Mouse (Mus musculus) heart, embryonic 10.5 days (tissue): ENCODE results near the gene Nr1h3. TPM values are rescaled to one million over a fixed set of nuclear protein-coding genes. Genes with fewer than 3 reads are reported as not detected.
"Not testable (repeated sequence)": the region's sequence is repeated elsewhere in the genome, so short reads cannot be mapped to it uniquely, and the experiment has no call there.

Source experiments
- DNase-seq: peaks from one replicate; pipeline ENCODE4 v3.0.0-alpha.2; 2017; ENCODE audit warnings: low spot score
- H3K27ac ChIP-seq: fragments of 300-500 bp; sonication (generic); 2 replicates; pipeline ENCODE4 v1.5.1; 2016; ENCODE audit warnings: mild to moderate bottlenecking
- H3K27me3 ChIP-seq: fragments of 300-500 bp; sonication (generic); 2 replicates; pipeline ENCODE4 v1.6.1; 2016; ENCODE audit warnings: mild to moderate bottlenecking; ENCODE audit not compliant: poor library complexity, insufficient read depth, severe bottlenecking
- H3K36me3 ChIP-seq: fragments of 300-500 bp; sonication (generic); 2 replicates; pipeline ENCODE4 v1.6.1; 2016; ENCODE audit warnings: mild to moderate bottlenecking, moderate library complexity
- H3K4me1 ChIP-seq: fragments of 300-500 bp; sonication (generic); 2 replicates; pipeline ENCODE4 v1.6.1; 2016; ENCODE audit warnings: mild to moderate bottlenecking
- H3K4me3 ChIP-seq: fragments of 300-500 bp; sonication (generic); 2 replicates; pipeline ENCODE4 v1.5.1; 2016; ENCODE audit warnings: mild to moderate bottlenecking, moderate library complexity
- H3K9me3 ChIP-seq: fragments of 300-500 bp; sonication (generic); 2 replicates; pipeline ENCODE4 v1.6.1; 2016; ENCODE audit warnings: mild to moderate bottlenecking, moderate library complexity
- WGBS: fragments of 180-500 bp; shearing (Covaris S2); methylation state at CpG from one replicate; pipeline ENCODE4 v1.1.7; 2016; 5-methylcytosine and 5-hydroxymethylcytosine counted together
- polyA plus RNA-seq: library from polyadenylated mRNA; unstranded; fragments of >200 nt; fragmentation: Nextera tagmentation; extraction: Ambion mirVana; gene quantifications from 2 replicates; pipeline ENCODE4 v1.2.1, GENCODE M21; 2016

The Nr1h3 gene
- polyA plus RNA-seq: 1.9 and 4.5 TPM in 2 replicates

GRCm38 (mm10) chr2:91202222-91202971 lies at the start of gene Nr1h3, which contains the start of gene Acp2:
Nr1h3 (minus strand) TSS chr2:91202834.
Acp2 (plus strand) TSS chr2:91202885.
- Histone ChIP-seq H3K27me3 (no peaks in the 10 kb centered on the region), H3K4me1 (peaks cover 16% of the 10 kb centered on the region), H3K4me3 (peak within 1 kb of the TSS; percentile 87), H3K9me3 (no peaks in the 10 kb centered on the region), H3K36me3 (peaks cover 28% of the 10 kb centered on the region), H3K27ac (peak within 1 kb of the TSS; percentile 96)
- WGBS: 4% methylated on average over 28 of the region's 28 CpGs
- peak; percentile 98 for DNase-seq

- Histone ChIP-seq H3K36me3 (no peaks in the 10 kb centered on the region), H3K4me3 (no peak overlapping the region), H3K27ac (no peak overlapping the region; the same call in 1 of the 2 replicates), H3K4me1 (peaks cover 32% of the 10 kb centered on the region), H3K27me3 (peaks cover 34% of the 10 kb centered on the region), H3K9me3 (no peaks in the 10 kb centered on the region)
- DNase-seq: peak; percentile 45
- 61% methylated on average over 4 of the region's 4 CpGs for WGBS
Measured at GRCm38 (mm10) chr2:91252001-91252400, 49.4 kb upstream of the Nr1h3 start.

- WGBS: 77% methylated on average over 4 of the region's 4 CpGs
- Histone ChIP-seq H3K27ac (no peak overlapping the region), H3K4me1 (peaks cover 16% of the 10 kb centered on the region; the same call in 1 of the 2 replicates), H3K36me3 (no peaks in the 10 kb centered on the region), H3K4me3 (no peak overlapping the region), H3K9me3 (no peaks in the 10 kb centered on the region), H3K27me3 (peaks cover 6% of the 10 kb centered on the region; the same call in 1 of the 2 replicates)
- DNase-seq: peak; percentile 28
Measured at GRCm38 (mm10) chr2:91248366-91248765, 45.7 kb upstream of the Nr1h3 start.

- H3K36me3 ChIP-seq: no peaks in the 10 kb centered on the region
- H3K9me3 ChIP-seq: no peaks in the 10 kb centered on the region
- H3K27me3 ChIP-seq: no peaks in the 10 kb centered on the region
- 67% methylated on average over 5 of the region's 5 CpGs for WGBS
- H3K4me1 ChIP-seq: peaks cover 4% of the 10 kb centered on the region; the same call in 1 of the 2 replicates
- no peak for DNase-seq
- H3K27ac ChIP-seq: peak overlapping the region; percentile 52
- H3K4me3 ChIP-seq: no peak overlapping the region
Measured at GRCm38 (mm10) chr2:91244557-91245228, 42.1 kb upstream of the Nr1h3 start.

GRCm38 (mm10) chr2:91243416-91243815 lies 40.8 kb upstream of the Nr1h3 start:
- DNase-seq: peak; percentile 50
- Histone ChIP-seq H3K4me1 (peaks cover 4% of the 10 kb centered on the region; the same call in 1 of the 2 replicates), H3K4me3 (no peak overlapping the region), H3K36me3 (no peaks in the 10 kb centered on the region), H3K9me3 (no peaks in the 10 kb centered on the region), H3K27me3 (no peaks in the 10 kb centered on the region), H3K27ac (peak overlapping the region; percentile 5; the same call in 1 of the 2 replicates)
- WGBS: 59% methylated on average over 3 of the region's 3 CpGs

- peak; percentile 27 for DNase-seq
- Histone ChIP-seq H3K36me3 (no peaks in the 10 kb centered on the region), H3K4me1 (peaks cover 4% of the 10 kb centered on the region; the same call in 1 of the 2 replicates), H3K9me3 (no peaks in the 10 kb centered on the region), H3K27me3 (no peaks in the 10 kb centered on the region), H3K27ac (no peak overlapping the region), H3K4me3 (no peak overlapping the region)
- 78% methylated on average over 5 of the region's 5 CpGs for WGBS
Measured at GRCm38 (mm10) chr2:91242547-91242946, 39.9 kb upstream of the Nr1h3 start.

GRCm38 (mm10) chr2:91237511-91238080 lies 35.0 kb upstream of the Nr1h3 start:
- Histone ChIP-seq H3K27ac (peak overlapping the region; percentile 93; the same call in 1 of the 2 replicates), H3K4me1 (peaks cover 11% of the 10 kb centered on the region), H3K4me3 (peak overlapping the region; percentile 73)
- WGBS: 21% methylated on average over 4 of the region's 4 CpGs
- not testable (repeated sequence) for H3K27me3 ChIP-seq, H3K36me3 ChIP-seq, DNase-seq, H3K9me3 ChIP-seq

GRCm38 (mm10) chr2:91236601-91237510 lies 34.2 kb upstream of the Nr1h3 start, which contains the start of gene Ddb2:
Ddb2 (minus strand) TSS chr2:91236982.
- under 1% methylated on average over 48 of the region's 48 CpGs for WGBS
- DNase-seq: peak; percentile 99
- Histone ChIP-seq H3K27me3 (no peaks in the 10 kb centered on the region), H3K36me3 (no peaks in the 10 kb centered on the region; the same call in 1 of the 2 replicates), H3K27ac (peak within 1 kb of the TSS; percentile 93), H3K4me3 (peak within 1 kb of the TSS; percentile 73), H3K9me3 (no peaks in the 10 kb centered on the region), H3K4me1 (peaks cover 11% of the 10 kb centered on the region)

- no peak for DNase-seq
- 80% methylated on average over 2 of the region's 2 CpGs for WGBS
Measured at GRCm38 (mm10) chr2:91229735-91230134, 27.1 kb upstream of the Nr1h3 start.

GRCm38 (mm10) chr2:91223614-91224013 lies 21.0 kb upstream of the Nr1h3 start:
- WGBS: 80% methylated on average over 2 of the region's 2 CpGs
- H3K36me3 ChIP-seq: no peaks in the 10 kb centered on the region
- H3K27me3 ChIP-seq: no peaks in the 10 kb centered on the region
- DNase-seq: peak; percentile 70
- H3K4me3 ChIP-seq: no peak overlapping the region
- H3K27ac ChIP-seq: no peak overlapping the region
- no peaks in the 10 kb centered on the region for H3K9me3 ChIP-seq
- no peaks in the 10 kb centered on the region for H3K4me1 ChIP-seq

More at GRCm38 (mm10) chr2:91229735-91230134, 27.1 kb upstream of the Nr1h3 start:
- no peaks in the 10 kb centered on the region for H3K4me1 ChIP-seq
- no peaks in the 10 kb centered on the region; the same call in 1 of the 2 replicates for H3K36me3 ChIP-seq
- H3K9me3 ChIP-seq: no peaks in the 10 kb centered on the region
- H3K4me3 ChIP-seq: no peak overlapping the region
- no peak overlapping the region for H3K27ac ChIP-seq
- H3K27me3 ChIP-seq: no peaks in the 10 kb centered on the region

- H3K27ac ChIP-seq: no peak overlapping the region
- WGBS: 85% methylated on average over 3 of the region's 3 CpGs
- peaks cover 10% of the 10 kb centered on the region; the same call in 1 of the 2 replicates for H3K36me3 ChIP-seq
- H3K4me3 ChIP-seq: no peak overlapping the region
- no peaks in the 10 kb centered on the region for H3K27me3 ChIP-seq
- no peak for DNase-seq
- H3K4me1 ChIP-seq: no peaks in the 10 kb centered on the region
- H3K9me3 ChIP-seq: no peaks in the 10 kb centered on the region
Measured at GRCm38 (mm10) chr2:91220501-91220900, 17.9 kb upstream of the Nr1h3 start.

GRCm38 (mm10) chr2:91217032-91217431 lies 14.4 kb upstream of the Nr1h3 start:
- Histone ChIP-seq H3K36me3 (peaks cover 37% of the 10 kb centered on the region), H3K4me1 (no peaks in the 10 kb centered on the region)
- 64% methylated on average over 4 of the region's 4 CpGs for WGBS

More at GRCm38 (mm10) chr2:91217032-91217431, 14.4 kb upstream of the Nr1h3 start:
- no peak for DNase-seq
- Histone ChIP-seq H3K4me3 (no peak overlapping the region), H3K27me3 (no peaks in the 10 kb centered on the region), H3K9me3 (no peaks in the 10 kb centered on the region), H3K27ac (no peak overlapping the region)
